ENCODE assay signal across 10 mouse cellular contexts in genomic region chr5:135460833-135461173, GRCm38 (mm10).
A peak's percentile ranks its signal among the peaks of the same experiment; 100 is the strongest.
DNase-seq lines count a peak whose midpoint lies in the region; ATAC-seq and TF ChIP-seq lines count a peak whose summit lies in the region.
"Had no signal": no experiment of that assay in that cellular context is flagged by ENCODE, and none has a peak within 500 bp of the region (broad histone marks: within the 10 kb centered on the region; RNA-seq: fewer than 3 reads in every experiment).

No protein-coding gene starts in this region.

- DNase-seq in kidney, postnatal 14 days = no peak
- no peak for DNase-seq in liver, embryonic 13.5 days
- no peak for DNase-seq in urinary bladder, postnatal 4 days (ENCODE audit: low spot score in 2 of 2)
- no peak for DNase-seq in T-cell, adult 2 months (ENCODE audit: low spot score)
- DNase-seq: thymus, postnatal 14 days had no signal

- H3K4me2 ChIP-seq in kidney, embryonic 14.5 days (replicated peaks; ENCODE audit: low read depth, low read length) = no peak overlapping the region
- no peak overlapping the region for H3K4me2 ChIP-seq in embryonic facial prominence, embryonic 12.5 days (replicated peaks)
- no peak overlapping the region for H3K4me2 ChIP-seq in liver, embryonic 13.5 days
- H3K4me2 ChIP-seq: liver, embryonic 15.5 days had no signal

- no peak overlapping the region for H3K9ac ChIP-seq in kidney, embryonic 14.5 days (ENCODE audit: low read depth, low read length)
- no peak overlapping the region for H3K9ac ChIP-seq in embryonic facial prominence, embryonic 12.5 days
- H3K9ac ChIP-seq in liver, embryonic 13.5 days = no peak overlapping the region
- H3K9ac ChIP-seq: liver, embryonic 15.5 days had no signal

- no peak for ATAC-seq in kidney, embryonic 14.5 days (ENCODE audit: low FRiP score, low TSS enrichment)
- no peak for ATAC-seq in embryonic facial prominence, embryonic 12.5 days (ENCODE audit: insufficient number of reproducible peaks, insufficient read depth, low FRiP score, low TSS enrichment)
- ATAC-seq in liver, embryonic 13.5 days (ENCODE audit: low read depth) = no peak
- no peak for ATAC-seq in megakaryocyte, adult 5-6 weeks (ENCODE audit: poor library complexity, severe bottlenecking)

- H3K4me1 ChIP-seq in kidney, embryonic 14.5 days (ENCODE audit: control insufficient read depth, insufficient read depth, low read length) = 0 out of 2 replicates have a peak, but pooled peaks cover 4% of the 10 kb centered on the region
- peaks cover 3% of the 10 kb centered on the region; the same call in 1 of the 2 replicates for H3K4me1 ChIP-seq in bone marrow, adult 2 months (ENCODE audit: control insufficient read depth, insufficient read depth, low read length)
- peaks cover under 1% of the 10 kb centered on the region; the same call in 1 of the 2 replicates for H3K4me1 ChIP-seq in embryonic facial prominence, embryonic 12.5 days
- H3K4me1 ChIP-seq in liver, embryonic 13.5 days (replicated peaks) = peaks cover 4% of the 10 kb centered on the region; the same call in 1 of the 2 replicates

- H3K36me3 ChIP-seq in kidney, embryonic 14.5 days (ENCODE audit: control insufficient read depth, insufficient read depth, low read length) = peaks cover 30% of the 10 kb centered on the region; the same call in 1 of the 2 replicates
- peaks cover 42% of the 10 kb centered on the region for H3K36me3 ChIP-seq in embryonic facial prominence, embryonic 12.5 days
- H3K36me3 ChIP-seq in liver, embryonic 13.5 days = no peaks in the 10 kb centered on the region
- H3K36me3 ChIP-seq: liver, embryonic 15.5 days had no signal

- TF ChIP-seq POLR2A in bone marrow, adult 2 months (IDR thresholded peaks at IDR 0.05; ENCODE audit: borderline replicate concordance, control insufficient read depth, low read depth, low read length) = no peak

- H3K4me3 ChIP-seq in kidney, embryonic 14.5 days (ENCODE audit: low read length) = no peak overlapping the region
- H3K4me3 ChIP-seq in bone marrow, adult 2 months (replicated peaks; ENCODE audit: control insufficient read depth, low read depth, low read length) = no peak overlapping the region
- no peak overlapping the region for H3K4me3 ChIP-seq in embryonic facial prominence, embryonic 12.5 days
- H3K4me3 ChIP-seq in liver, embryonic 13.5 days (replicated peaks) = no peak overlapping the region
- H3K4me3 ChIP-seq: liver, embryonic 15.5 days had no signal

- no peaks in the 10 kb centered on the region for H3K9me3 ChIP-seq in kidney, embryonic 14.5 days (ENCODE audit: control insufficient read depth, low read length)
- no peaks in the 10 kb centered on the region for H3K9me3 ChIP-seq in embryonic facial prominence, embryonic 12.5 days
- H3K9me3 ChIP-seq in liver, embryonic 13.5 days (replicated peaks) = no peaks in the 10 kb centered on the region
- H3K9me3 ChIP-seq: liver, embryonic 15.5 days had no signal

- peak overlapping the region; percentile 59; the same call in 1 of the 2 replicates for H3K27ac ChIP-seq in kidney, embryonic 14.5 days (ENCODE audit: low read depth, low read length)
- peak overlapping the region; percentile 39 for H3K27ac ChIP-seq in bone marrow, adult 2 months (ENCODE audit: control insufficient read depth, insufficient read depth, low read depth, low read length, poor library complexity)
- H3K27ac ChIP-seq in embryonic facial prominence, embryonic 12.5 days = peak overlapping the region; percentile 8; the same call in 1 of the 2 replicates
- peak overlapping the region; percentile 51; the same call in 1 of the 2 replicates for H3K27ac ChIP-seq in liver, embryonic 13.5 days

- no peak for TF ChIP-seq CTCF in bone marrow, adult 2 months (IDR thresholded peaks at IDR 0.05; ENCODE audit: control insufficient read depth, insufficient read depth, low read length)

- 72% methylated on average over 4 of the region's 4 CpGs for WGBS in kidney, embryonic 14.5 days
- 27% methylated on average over 4 of the region's 4 CpGs for WGBS in bone marrow, adult 2 months
- 58% methylated on average over 4 of the region's 4 CpGs for WGBS in embryonic facial prominence, embryonic 12.5 days
- WGBS in liver, embryonic 13.5 days (ENCODE audit: insufficient replicate concordance) = 74% methylated on average over 4 of the region's 4 CpGs

- H3K27me3 ChIP-seq in kidney, embryonic 14.5 days (ENCODE audit: control insufficient read depth, insufficient read depth, low read length) = no peaks in the 10 kb centered on the region
- no peaks in the 10 kb centered on the region for H3K27me3 ChIP-seq in embryonic facial prominence, embryonic 12.5 days
- H3K27me3 ChIP-seq in liver, embryonic 13.5 days = no peaks in the 10 kb centered on the region
- H3K27me3 ChIP-seq: liver, embryonic 15.5 days had no signal

Comparison
In these comparisons a context has a peak if more than half of its experiments do, and no peak if none do; other contexts are left out.
1. H3K27ac ChIP-seq: peak in every context shown above with its lines; median percentile 59 in kidney, embryonic 14.5 days; 51 in liver, embryonic 13.5 days; 39 in bone marrow, adult 2 months; 8 in embryonic facial prominence, embryonic 12.5 days.